Mouse (Mus musculus): ENCODE measurements around the gene Gm49383. TPM values are rescaled to one million over a fixed set of nuclear protein-coding genes. Genes with fewer than 3 reads are reported as not detected.
A peak's percentile ranks its signal among the peaks of the same experiment; 100 is the strongest.

Gene Gm49383
- polyA plus RNA-seq, 1 experiment, result 4.5 TPM

- TF ChIP-seq CTCF (IDR thresholded peaks at IDR 0.05; ENCODE audit: low read depth, low read length) (no peak), POLR2A (IDR thresholded peaks at IDR 0.05; ENCODE audit: borderline replicate concordance, low read depth, low read length) (no peak)
- Histone ChIP-seq H3K4me1 (ENCODE audit: control insufficient read depth, insufficient read depth, low read length) (peaks cover 7% of the 10 kb centered on the region), H3K27ac (ENCODE audit: insufficient read depth, low read depth, low read length) (no peak overlapping the region), H3K4me3 (ENCODE audit: insufficient read depth, low read length) (no peak overlapping the region)
Measured at GRCm38 (mm10) chr12:69220613-69221277, 23.8 kb upstream of the Gm49383 start.

GRCm38 (mm10) chr12:69216587-69216986 is 19.7 kb upstream of the Gm49383 start:
- peaks cover 25% of the 10 kb centered on the region for H3K4me1 ChIP-seq (ENCODE audit: control insufficient read depth, insufficient read depth, low read length)
- H3K27ac ChIP-seq (ENCODE audit: insufficient read depth, low read depth, low read length), result no peak overlapping the region
- H3K4me3 ChIP-seq (ENCODE audit: insufficient read depth, low read length), result no peak overlapping the region
- TF ChIP-seq CTCF (IDR thresholded peaks at IDR 0.05; ENCODE audit: low read depth, low read length), result no peak
- TF ChIP-seq POLR2A (IDR thresholded peaks at IDR 0.05; ENCODE audit: borderline replicate concordance, low read depth, low read length), result no peak

- Histone ChIP-seq H3K27ac (ENCODE audit: insufficient read depth, low read depth, low read length) (peak overlapping the region; percentile 7; the same call in 1 of the 2 replicates), H3K4me3 (ENCODE audit: insufficient read depth, low read length) (no peak overlapping the region), H3K4me1 (ENCODE audit: control insufficient read depth, insufficient read depth, low read length) (peaks cover 25% of the 10 kb centered on the region)
- no peak for TF ChIP-seq CTCF (IDR thresholded peaks at IDR 0.05; ENCODE audit: low read depth, low read length)
- TF ChIP-seq POLR2A (IDR thresholded peaks at IDR 0.05; ENCODE audit: borderline replicate concordance, low read depth, low read length), result no peak
Measured at GRCm38 (mm10) chr12:69215000-69215785, 18.3 kb upstream of the Gm49383 start.

DNA sequence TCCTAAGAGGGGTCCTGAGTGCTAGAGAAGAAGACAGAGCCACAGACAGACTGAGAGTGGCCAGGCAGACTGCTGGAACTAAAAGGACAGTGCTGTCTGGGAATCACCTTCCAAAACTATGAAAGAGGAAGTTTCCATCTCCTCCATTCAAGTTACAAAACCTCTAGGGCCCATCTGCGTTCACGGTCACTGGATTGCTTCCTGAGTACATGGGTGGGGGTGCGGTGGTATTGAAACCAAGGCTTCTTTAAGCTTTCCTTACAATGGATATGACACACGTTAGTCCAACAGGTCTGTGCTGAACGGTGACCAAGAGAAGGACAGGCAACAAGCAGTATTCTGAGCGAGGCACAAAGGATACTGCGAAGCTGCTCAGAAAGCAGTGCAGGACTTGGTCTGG is 17.5 kb upstream of the Gm49383 start:
- peak overlapping the region; percentile 7 for H3K27ac ChIP-seq (ENCODE audit: insufficient read depth, low read depth, low read length)
- no peak for TF ChIP-seq CTCF (IDR thresholded peaks at IDR 0.05; ENCODE audit: low read depth, low read length)
- TF ChIP-seq POLR2A (IDR thresholded peaks at IDR 0.05; ENCODE audit: borderline replicate concordance, low read depth, low read length), result no peak
- no peak overlapping the region for H3K4me3 ChIP-seq (ENCODE audit: insufficient read depth, low read length)
- peaks cover 25% of the 10 kb centered on the region for H3K4me1 ChIP-seq (ENCODE audit: control insufficient read depth, insufficient read depth, low read length)

GRCm38 (mm10) chr12:69213186-69213777 is 16.4 kb upstream of the Gm49383 start:
- H3K4me1 ChIP-seq (ENCODE audit: control insufficient read depth, insufficient read depth, low read length), result peaks cover 25% of the 10 kb centered on the region

GRCm38 (mm10) chr12:69211057-69211456 is 14.2 kb upstream of the Gm49383 start:
- TF ChIP-seq POLR2A (IDR thresholded peaks at IDR 0.05; ENCODE audit: borderline replicate concordance, low read depth, low read length) (no peak), CTCF (IDR thresholded peaks at IDR 0.05; ENCODE audit: low read depth, low read length) (no peak)
- Histone ChIP-seq H3K4me3 (ENCODE audit: insufficient read depth, low read length) (no peak overlapping the region), H3K4me1 (ENCODE audit: control insufficient read depth, insufficient read depth, low read length) (peaks cover 22% of the 10 kb centered on the region), H3K27ac (ENCODE audit: insufficient read depth, low read depth, low read length) (no peak overlapping the region)

More at GRCm38 (mm10) chr12:69213186-69213777, 16.4 kb upstream of the Gm49383 start:
- TF ChIP-seq POLR2A (IDR thresholded peaks at IDR 0.05; ENCODE audit: borderline replicate concordance, low read depth, low read length) (no peak), CTCF (IDR thresholded peaks at IDR 0.05; ENCODE audit: low read depth, low read length) (no peak)
- H3K4me3 ChIP-seq (ENCODE audit: insufficient read depth, low read length), result no peak overlapping the region
- H3K27ac ChIP-seq (ENCODE audit: insufficient read depth, low read depth, low read length), result no peak overlapping the region

GRCm38 (mm10) chr12:69210056-69210979 is 13.4 kb upstream of the Gm49383 start:
- TF ChIP-seq CTCF (IDR thresholded peaks at IDR 0.05; ENCODE audit: low read depth, low read length) (no peak), POLR2A (IDR thresholded peaks at IDR 0.05; ENCODE audit: borderline replicate concordance, low read depth, low read length) (no peak)
- no peak overlapping the region for H3K27ac ChIP-seq (ENCODE audit: insufficient read depth, low read depth, low read length)
- H3K4me1 ChIP-seq (ENCODE audit: control insufficient read depth, insufficient read depth, low read length), result peaks cover 14% of the 10 kb centered on the region
- no peak overlapping the region for H3K4me3 ChIP-seq (ENCODE audit: insufficient read depth, low read length)

DNA sequence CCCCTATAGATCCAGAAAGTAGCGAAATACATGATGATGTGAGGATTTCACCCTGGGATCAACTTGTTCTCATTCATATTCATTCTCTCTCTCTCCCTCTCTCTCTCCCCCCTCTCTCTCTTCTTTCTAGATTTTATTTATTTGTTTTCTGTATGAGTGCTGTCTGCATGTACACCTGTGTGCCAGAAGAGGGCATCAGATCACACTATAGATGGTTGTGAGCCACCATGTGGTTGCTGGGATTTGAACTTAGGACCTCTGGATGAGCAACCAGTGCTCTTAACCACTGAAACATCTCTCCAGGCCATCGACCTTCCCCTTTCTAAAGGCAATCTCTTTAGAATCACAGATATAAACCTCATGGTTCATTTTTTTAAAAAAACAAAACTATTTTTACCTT is 11.6 kb upstream of the Gm49383 start:
- no peak overlapping the region for H3K4me3 ChIP-seq (ENCODE audit: insufficient read depth, low read length)
- no peaks in the 10 kb centered on the region for H3K4me1 ChIP-seq (ENCODE audit: control insufficient read depth, insufficient read depth, low read length)
- no peak for TF ChIP-seq POLR2A (IDR thresholded peaks at IDR 0.05; ENCODE audit: borderline replicate concordance, low read depth, low read length)
- TF ChIP-seq CTCF (IDR thresholded peaks at IDR 0.05; ENCODE audit: low read depth, low read length), result no peak
- no peak overlapping the region for H3K27ac ChIP-seq (ENCODE audit: insufficient read depth, low read depth, low read length)

DNA sequence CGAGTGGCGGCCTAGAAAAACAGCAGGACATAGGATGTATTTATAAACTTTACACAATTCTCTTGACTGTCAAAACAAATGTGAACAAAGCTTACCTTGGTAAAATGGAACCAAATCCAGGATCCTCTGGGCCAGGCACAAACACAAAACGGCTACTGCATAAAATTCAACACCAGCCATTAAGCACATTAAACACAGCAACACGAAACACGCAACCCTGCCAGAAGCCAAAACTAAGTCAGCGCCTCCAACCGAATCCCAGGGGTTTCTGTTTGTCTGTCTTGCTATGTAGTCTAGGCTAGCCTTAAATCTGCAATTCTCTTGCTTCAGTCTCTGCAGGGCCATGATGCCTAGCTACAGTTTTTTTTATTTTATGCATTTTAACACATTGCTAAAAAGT is 11.0 kb upstream of the Gm49383 start:
- Histone ChIP-seq H3K4me1 (ENCODE audit: control insufficient read depth, insufficient read depth, low read length) (no peaks in the 10 kb centered on the region), H3K4me3 (ENCODE audit: insufficient read depth, low read length) (no peak overlapping the region), H3K27ac (ENCODE audit: insufficient read depth, low read depth, low read length) (no peak overlapping the region)
- TF ChIP-seq CTCF (IDR thresholded peaks at IDR 0.05; ENCODE audit: low read depth, low read length), result no peak
- no peak for TF ChIP-seq POLR2A (IDR thresholded peaks at IDR 0.05; ENCODE audit: borderline replicate concordance, low read depth, low read length)
